Mouse (Mus musculus): ENCODE results near the gene Wnt5b. TPM values are rescaled to one million over a fixed set of nuclear protein-coding genes. Genes with fewer than 3 reads are reported as not detected.

Wnt5b gene
- polyA plus RNA-seq, 2 experiments = 0.26 to 0.50 TPM

DNA sequence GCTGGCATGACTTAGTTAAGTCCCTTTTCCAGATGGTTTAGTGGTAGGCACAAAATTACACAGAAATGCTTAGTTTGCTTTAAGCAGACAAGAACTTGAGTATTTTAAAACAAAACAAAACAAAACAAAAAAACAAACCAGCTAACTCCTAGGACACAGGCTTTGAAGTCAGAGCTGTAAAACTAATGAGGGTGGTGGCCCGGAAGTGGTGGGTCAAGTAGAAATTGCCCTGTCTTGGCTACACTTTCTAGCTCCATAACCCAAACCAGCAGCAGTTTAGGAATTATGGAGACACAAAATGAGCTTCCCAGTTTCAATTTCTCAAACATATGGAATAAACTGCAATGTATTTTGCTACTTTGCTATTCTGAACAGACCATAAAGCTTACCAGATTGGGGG is 39.9 kb upstream of the Wnt5b start:
- H3K36me3 ChIP-seq (replicated peaks; ENCODE audit: control insufficient read depth, insufficient read depth, low read depth) = no peaks in the 10 kb centered on the region
- no peaks in the 10 kb centered on the region for H3K9me3 ChIP-seq (ENCODE audit: control insufficient read depth, low read length)
- DNase-seq (ENCODE audit: low read depth in 3 of 3, low spot score in 3 of 3) (no peak), ATAC-seq (ENCODE audit: insufficient read depth) (no peak)
- 46% methylated on average over 1 of the region's 1 CpGs for WGBS (ENCODE audit: insufficient replicate concordance)
- no peak overlapping the region for H3K4me3 ChIP-seq (ENCODE audit: insufficient read depth in 1 of 2, low read depth in 2 of 2, low read length in 2 of 2)
- H3K4me2 ChIP-seq (ENCODE audit: low read depth) = no peak overlapping the region
- no peak overlapping the region for H3K27ac ChIP-seq
- no peak for TF ChIP-seq EP300 (IDR thresholded peaks at IDR 0.05; ENCODE audit: low read depth)
- no peak for TF ChIP-seq CTCF (IDR thresholded peaks at IDR 0.05; ENCODE audit: low read depth)
- H3K27me3 ChIP-seq (ENCODE audit: control insufficient read depth, insufficient read depth, low read length) = no peaks in the 10 kb centered on the region
- peaks cover 0 to 5% of the 10 kb centered on the region in 2 experiments; a peak in 1 of 4 replicates for H3K4me1 ChIP-seq (replicated peaks; ENCODE audit: control insufficient read depth in 2 of 2, insufficient read depth in 2 of 2, low read length in 1 of 2)
- H3K9ac ChIP-seq (replicated peaks) = no peak overlapping the region

DNA sequence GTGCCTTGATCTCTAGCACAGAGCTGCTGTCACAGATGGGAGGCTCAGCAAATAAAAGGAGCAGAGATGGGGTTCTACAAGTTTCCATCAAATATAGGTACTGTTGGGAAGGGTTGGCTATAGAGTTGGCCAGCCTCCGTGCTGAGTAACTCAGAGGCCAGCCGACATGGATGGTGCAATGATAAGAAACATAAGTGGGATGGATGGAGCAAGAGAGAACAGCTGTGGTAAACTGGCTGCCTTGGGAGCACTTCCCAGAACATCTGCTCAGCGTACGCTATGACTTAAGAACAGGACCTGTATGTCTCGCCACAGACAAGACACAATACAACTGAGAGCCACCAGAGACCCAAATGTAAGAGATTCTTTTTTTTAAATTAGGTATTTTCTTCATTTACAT is 39.0 kb upstream of the Wnt5b start:
- no peak overlapping the region for H3K27ac ChIP-seq
- H3K4me1 ChIP-seq (replicated peaks; ENCODE audit: control insufficient read depth in 2 of 2, insufficient read depth in 2 of 2, low read length in 1 of 2) = peaks cover 0 to 5% of the 10 kb centered on the region in 2 experiments; a peak in 1 of 4 replicates
- H3K4me2 ChIP-seq (ENCODE audit: low read depth) = no peak overlapping the region
- DNase-seq (ENCODE audit: low read depth in 3 of 3, low spot score in 3 of 3) = no peak
- 73% methylated on average over 5 of the region's 5 CpGs for WGBS (ENCODE audit: insufficient replicate concordance)
- H3K4me3 ChIP-seq (ENCODE audit: insufficient read depth in 1 of 2, low read depth in 2 of 2, low read length in 2 of 2) = no peak overlapping the region
- ATAC-seq (ENCODE audit: insufficient read depth) = no peak
- no peak for TF ChIP-seq CTCF (IDR thresholded peaks at IDR 0.05; ENCODE audit: low read depth)
- no peak for TF ChIP-seq EP300 (IDR thresholded peaks at IDR 0.05; ENCODE audit: low read depth)
- H3K9ac ChIP-seq (replicated peaks) = no peak overlapping the region
- H3K9me3 ChIP-seq (ENCODE audit: control insufficient read depth, low read length) = no peaks in the 10 kb centered on the region
- H3K36me3 ChIP-seq (replicated peaks; ENCODE audit: control insufficient read depth, insufficient read depth, low read depth) = no peaks in the 10 kb centered on the region
- H3K27me3 ChIP-seq (ENCODE audit: control insufficient read depth, insufficient read depth, low read length) = no peaks in the 10 kb centered on the region

GRCm38 (mm10) chr6:119576706-119577105 is 32.6 kb upstream of the Wnt5b start:
- H3K4me3 ChIP-seq (ENCODE audit: insufficient read depth in 1 of 2, low read depth in 2 of 2, low read length in 2 of 2) = no peak overlapping the region
- TF ChIP-seq EP300 (IDR thresholded peaks at IDR 0.05; ENCODE audit: low read depth) (no peak), CTCF (IDR thresholded peaks at IDR 0.05; ENCODE audit: low read depth) (no peak)
- no peak overlapping the region for H3K4me2 ChIP-seq (ENCODE audit: low read depth)
- no peaks in the 10 kb centered on the region for H3K9me3 ChIP-seq (ENCODE audit: control insufficient read depth, low read length)
- H3K27me3 ChIP-seq (ENCODE audit: control insufficient read depth, insufficient read depth, low read length) = no peaks in the 10 kb centered on the region
- no peak for ATAC-seq (ENCODE audit: insufficient read depth)
- no peak for DNase-seq (ENCODE audit: low read depth in 3 of 3, low spot score in 3 of 3)
- no peak overlapping the region for H3K27ac ChIP-seq
- H3K4me1 ChIP-seq (replicated peaks; ENCODE audit: control insufficient read depth in 2 of 2, insufficient read depth in 2 of 2, low read length in 1 of 2) = no peaks in the 10 kb centered on the region
- no peaks in the 10 kb centered on the region for H3K36me3 ChIP-seq (replicated peaks; ENCODE audit: control insufficient read depth, insufficient read depth, low read depth)
- WGBS (ENCODE audit: insufficient replicate concordance) = 76% methylated on average over 4 of the region's 4 CpGs
- no peak overlapping the region for H3K9ac ChIP-seq (replicated peaks)

DNA sequence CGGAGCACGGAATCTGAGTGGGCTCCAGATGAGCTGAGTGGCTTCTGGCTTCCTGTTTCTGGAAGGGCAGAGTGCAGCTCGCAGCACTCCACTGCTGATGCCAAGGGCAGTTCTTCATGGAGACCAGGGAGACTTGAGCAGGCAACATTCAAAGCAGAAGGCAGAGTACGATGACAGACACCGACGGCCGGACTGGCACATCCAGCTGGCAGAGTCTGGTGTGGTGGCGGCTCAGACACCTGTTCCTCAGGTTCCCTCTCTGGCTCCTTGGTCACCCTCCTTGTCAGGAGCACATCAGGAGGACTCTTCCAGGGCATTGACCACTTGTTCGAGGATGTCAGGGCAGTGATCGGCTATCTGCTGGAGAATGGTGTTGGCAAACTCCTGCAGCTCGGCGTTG is 31.2 kb upstream of the Wnt5b start:
- no peak for TF ChIP-seq EP300 (IDR thresholded peaks at IDR 0.05; ENCODE audit: low read depth)
- no peak for TF ChIP-seq CTCF (IDR thresholded peaks at IDR 0.05; ENCODE audit: low read depth)
- Histone ChIP-seq H3K36me3 (replicated peaks; ENCODE audit: control insufficient read depth, insufficient read depth, low read depth) (no peaks in the 10 kb centered on the region), H3K4me2 (ENCODE audit: low read depth) (no peak overlapping the region), H3K9ac (replicated peaks) (no peak overlapping the region), H3K4me1 (replicated peaks; ENCODE audit: control insufficient read depth in 2 of 2, insufficient read depth in 2 of 2, low read length in 1 of 2) (no peaks in the 10 kb centered on the region), H3K27ac (no peak overlapping the region), H3K9me3 (ENCODE audit: control insufficient read depth, low read length) (no peaks in the 10 kb centered on the region), H3K27me3 (ENCODE audit: control insufficient read depth, insufficient read depth, low read length) (no peaks in the 10 kb centered on the region), H3K4me3 (ENCODE audit: insufficient read depth in 1 of 2, low read depth in 2 of 2, low read length in 2 of 2) (no peak overlapping the region)
- ATAC-seq (ENCODE audit: insufficient read depth) (no peak), DNase-seq (ENCODE audit: low read depth in 3 of 3, low spot score in 3 of 3) (no peak)
- 84% methylated on average over 12 of the region's 12 CpGs for WGBS (ENCODE audit: insufficient replicate concordance)

GRCm38 (mm10) chr6:119572296-119572695 is 28.1 kb upstream of the Wnt5b start:
- no peak for ATAC-seq (ENCODE audit: insufficient read depth)
- Histone ChIP-seq H3K27ac (no peak overlapping the region), H3K36me3 (replicated peaks; ENCODE audit: control insufficient read depth, insufficient read depth, low read depth) (no peaks in the 10 kb centered on the region), H3K4me3 (ENCODE audit: insufficient read depth in 1 of 2, low read depth in 2 of 2, low read length in 2 of 2) (no peak overlapping the region), H3K9me3 (ENCODE audit: control insufficient read depth, low read length) (no peaks in the 10 kb centered on the region), H3K4me1 (replicated peaks; ENCODE audit: control insufficient read depth in 2 of 2, insufficient read depth in 2 of 2, low read length in 1 of 2) (no peaks in the 10 kb centered on the region), H3K9ac (replicated peaks) (no peak overlapping the region), H3K27me3 (ENCODE audit: control insufficient read depth, insufficient read depth, low read length) (no peaks in the 10 kb centered on the region), H3K4me2 (ENCODE audit: low read depth) (no peak overlapping the region)
- WGBS (ENCODE audit: insufficient replicate concordance) = 71% methylated on average over 7 of the region's 7 CpGs
- no peak for TF ChIP-seq CTCF (IDR thresholded peaks at IDR 0.05; ENCODE audit: low read depth)
- no peak for TF ChIP-seq EP300 (IDR thresholded peaks at IDR 0.05; ENCODE audit: low read depth)
- no peak for DNase-seq (ENCODE audit: low read depth in 3 of 3, low spot score in 3 of 3)

Measured in liver, embryonic 14.5 days (tissue).